Mouse (Mus musculus) cerebellum, postnatal 4 days (tissue): ENCODE results near the gene Myo1a.
"Not testable (repeated sequence)": the region's sequence is repeated elsewhere in the genome, so short reads cannot be mapped to it uniquely, and the experiment has no call there.

ENCODE experiments used
- DNase-seq, 2 experiments: peaks; one replicate each; pipeline ENCODE4 v3.0.0; 2022; ENCODE audit warnings: low spot score in 2 of 2, mixed read lengths in 1 of 2

The Myo1a gene

GRCm38 (mm10) chr10:127759181-127760110 lies 54.5 kb downstream of the Myo1a start, which contains the start of the genes Rdh1 and Rdh16f1:
Gene Rdh1, plus strand, starts transcription at chr10:127759721.
Gene Rdh16f1, plus strand, starts transcription at chr10:127759787.
- DNase-seq = no peak

DNA sequence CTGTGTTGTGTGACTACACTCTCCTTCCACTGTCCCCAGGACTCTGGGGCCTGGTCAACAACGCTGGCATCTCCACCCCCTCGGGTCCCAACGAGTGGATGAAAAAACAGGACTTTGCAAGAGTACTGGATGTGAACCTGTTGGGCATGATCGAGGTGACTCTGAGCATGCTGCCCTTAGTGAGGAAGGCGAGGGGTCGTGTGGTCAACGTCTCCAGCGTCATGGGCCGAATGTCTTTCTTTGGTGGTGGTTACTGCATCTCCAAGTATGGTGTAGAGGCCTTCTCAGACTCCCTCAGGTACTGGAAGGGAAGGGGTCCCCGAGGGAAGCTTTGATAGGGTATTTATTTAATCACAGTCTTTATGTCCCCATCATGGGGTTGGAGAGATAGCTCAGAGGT lies 58.0 kb downstream of the Myo1a start:
- DNase-seq = not testable (repeated sequence)

DNA sequence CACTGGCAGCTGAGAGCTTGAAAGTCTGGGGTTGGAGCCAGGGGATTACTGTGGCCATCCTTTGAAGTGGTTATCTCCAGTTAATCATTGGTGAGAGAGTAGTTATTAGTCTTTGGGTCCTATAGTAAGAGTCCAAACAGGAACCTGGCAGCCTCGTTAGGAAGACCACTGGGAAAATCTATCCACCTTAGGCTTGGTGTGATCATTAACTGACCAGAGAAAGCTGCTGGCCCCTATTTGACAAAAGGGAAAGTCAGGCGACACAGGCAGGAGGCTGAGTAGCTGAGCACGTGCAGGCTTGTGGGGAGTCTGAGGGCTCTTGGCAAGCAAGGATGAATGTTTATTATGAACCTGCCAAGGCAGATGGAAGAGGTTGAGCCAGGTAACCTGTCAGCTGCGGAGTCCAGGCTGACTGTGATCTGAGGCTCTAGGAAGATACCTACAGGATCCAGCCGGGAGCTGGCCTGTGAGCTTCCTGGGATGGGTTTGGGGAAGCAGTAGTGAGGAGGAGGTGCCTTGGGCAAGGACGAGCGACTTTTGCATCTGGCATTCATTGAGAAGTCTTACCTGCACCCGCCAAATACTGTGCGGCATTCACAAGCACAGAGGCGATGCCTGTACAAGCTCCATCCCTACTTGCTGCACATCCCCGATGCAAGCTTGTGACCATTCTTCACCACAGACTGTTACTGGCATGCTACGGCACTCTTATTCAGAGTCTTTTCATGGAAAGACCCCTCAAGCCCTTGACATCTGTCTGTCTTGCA lies 59.1 kb downstream of the Myo1a start:
- no peak for DNase-seq

- DNase-seq = no peak
Measured at GRCm38 (mm10) chr10:127766564-127766963, 61.6 kb downstream of the Myo1a start.
